Mouse (Mus musculus) kidney, embryonic 16.5 days (tissue): ENCODE data around the gene 1700034I23Rik. TPM values are rescaled to one million over a fixed set of nuclear protein-coding genes. Genes with fewer than 3 reads are reported as not detected.
A peak's percentile ranks its signal among the peaks of the same experiment; 100 is the strongest.
"Not testable (repeated sequence)": the region's sequence is repeated elsewhere in the genome, so short reads cannot be mapped to it uniquely, and the experiment has no call there.

Experiments
- ATAC-seq: fragments of 200-750 bp; cut with Nextera tagmentation; 2 replicates; pipeline ENCODE4 v1.8.0; 2017; ENCODE audit warnings: moderate TSS enrichment; ENCODE audit not compliant: low FRiP score, low TSS enrichment
- H3K27ac ChIP-seq: fragments of 300-500 bp; sonication (generic); 2 replicates; pipeline ENCODE4 v1.5.1; 2014; ENCODE audit warnings: low read length
- H3K27me3 ChIP-seq: fragments of 300-500 bp; sonication (generic); 2 replicates; pipeline ENCODE4 v1.6.1; 2014; ENCODE audit warnings: low read length, control low read depth, mixed read lengths; ENCODE audit not compliant: insufficient read depth
- H3K36me3 ChIP-seq: fragments of 300-500 bp; sonication (generic); 2 replicates; pipeline ENCODE4 v1.6.1; 2014; ENCODE audit warnings: low read length, control low read depth, mixed read lengths; ENCODE audit not compliant: insufficient read depth
- H3K4me1 ChIP-seq: fragments of 300-500 bp; sonication (generic); 2 replicates; pipeline ENCODE4 v1.6.1; 2014; ENCODE audit warnings: low read length, control low read depth, mixed read lengths; ENCODE audit not compliant: insufficient read depth
- H3K4me2 ChIP-seq: fragments of 300-500 bp; sonication (generic); replicated peaks from 2 replicates; pipeline ENCODE4 v1.6.1; 2014; ENCODE audit warnings: low read depth, low read length
- H3K4me3 ChIP-seq: fragments of 300-500 bp; sonication (generic); 2 replicates; pipeline ENCODE4 v1.5.1; 2014; ENCODE audit warnings: mild to moderate bottlenecking, low read length
- H3K9ac ChIP-seq: fragments of 300-500 bp; sonication (generic); replicated peaks from 2 replicates; pipeline ENCODE4 v1.6.1; 2014; ENCODE audit warnings: low read length
- H3K9me3 ChIP-seq: fragments of 300-500 bp; sonication (generic); 2 replicates; pipeline ENCODE4 v1.6.1; 2016; ENCODE audit warnings: low read length, control low read depth
- WGBS: fragments of 180-500 bp; shearing (Covaris S2); extraction: QIAGEN DNeasy Blood & Tissue Kit; methylation state at CpG from one replicate; pipeline ENCODE4 v1.1.7; 2014; 5-methylcytosine and 5-hydroxymethylcytosine counted together
- polyA plus RNA-seq: library from polyadenylated mRNA; unstranded; fragments of >200 nt; fragmentation: Nextera tagmentation; extraction: Ambion mirVana; gene quantifications from 2 replicates; pipeline ENCODE4 v1.2.1, GENCODE M21; 2015

1700034I23Rik gene
- polyA plus RNA-seq = 0.23 and 0.31 TPM in 2 replicates

- H3K9me3 ChIP-seq, H3K4me3 ChIP-seq, H3K27ac ChIP-seq, H3K4me1 ChIP-seq, H3K4me2 ChIP-seq, H3K9ac ChIP-seq, H3K36me3 ChIP-seq, H3K27me3 ChIP-seq, ATAC-seq: not testable (repeated sequence)
- WGBS = 100% methylated on average over 4 of the region's 10 CpGs
Measured at GRCm38 (mm10) chr3:40902443-40902842, at the start of gene 1700034I23Rik. 1700034I23Rik (minus strand) TSS chr3:40902543.

- Histone ChIP-seq H3K9ac (peak overlapping the region; percentile 80), H3K36me3 (no peaks in the 10 kb centered on the region), H3K9me3 (no peaks in the 10 kb centered on the region), H3K4me2 (peak overlapping the region; percentile 81), H3K4me3 (peak overlapping the region; percentile 75), H3K27me3 (no peaks in the 10 kb centered on the region), H3K27ac (no peak overlapping the region), H3K4me1 (no peaks in the 10 kb centered on the region)
- no peak for ATAC-seq
- 9% methylated on average over 7 of the region's 7 CpGs for WGBS
Measured at GRCm38 (mm10) chr3:40951365-40951764, 49.0 kb upstream of the 1700034I23Rik start.

GRCm38 (mm10) chr3:40950601-40951201 is 48.4 kb upstream of the 1700034I23Rik start:
- Histone ChIP-seq H3K4me2 (peak overlapping the region; percentile 81), H3K4me1 (no peaks in the 10 kb centered on the region), H3K36me3 (no peaks in the 10 kb centered on the region), H3K4me3 (peak overlapping the region; percentile 75), H3K27me3 (no peaks in the 10 kb centered on the region), H3K9me3 (no peaks in the 10 kb centered on the region), H3K27ac (peak overlapping the region; percentile 87), H3K9ac (peak overlapping the region; percentile 80)
- under 1% methylated on average over 42 of the region's 43 CpGs for WGBS
- ATAC-seq = peak; percentile 20

- H3K9me3 ChIP-seq = no peaks in the 10 kb centered on the region
- peak overlapping the region; percentile 81 for H3K4me2 ChIP-seq
- peak; percentile 28; the same call in 1 of the 2 replicates for ATAC-seq
- H3K4me1 ChIP-seq = no peaks in the 10 kb centered on the region
- H3K4me3 ChIP-seq = peak overlapping the region; percentile 75
- no peaks in the 10 kb centered on the region for H3K36me3 ChIP-seq
- under 1% methylated on average over 70 of the region's 118 CpGs for WGBS
- H3K27ac ChIP-seq = peak overlapping the region; percentile 87
- no peaks in the 10 kb centered on the region for H3K27me3 ChIP-seq
- H3K9ac ChIP-seq = peak overlapping the region; percentile 80
Measured at GRCm38 (mm10) chr3:40949903-40950600, 47.7 kb upstream of the 1700034I23Rik start.

GRCm38 (mm10) chr3:40949170-40949902 is 47.0 kb upstream of the 1700034I23Rik start, which contains the start of gene Larp1b:
Larp1b (plus strand) TSS chr3:40949828.
- Histone ChIP-seq H3K9me3 (no peaks in the 10 kb centered on the region), H3K4me2 (peak within 1 kb of the TSS; percentile 81), H3K27me3 (no peaks in the 10 kb centered on the region), H3K9ac (peak within 1 kb of the TSS; percentile 80), H3K4me3 (peak within 1 kb of the TSS; percentile 75), H3K27ac (peak within 1 kb of the TSS; percentile 87), H3K4me1 (no peaks in the 10 kb centered on the region), H3K36me3 (no peaks in the 10 kb centered on the region)
- WGBS = under 1% methylated on average over 62 of the region's 66 CpGs
- ATAC-seq = peak; percentile 97

GRCm38 (mm10) chr3:40939019-40939418 is 36.7 kb upstream of the 1700034I23Rik start:
- Histone ChIP-seq H3K27me3 (no peaks in the 10 kb centered on the region), H3K4me1 (no peaks in the 10 kb centered on the region), H3K27ac (no peak overlapping the region), H3K4me3 (no peak overlapping the region), H3K4me2 (no peak overlapping the region), H3K36me3 (peaks cover 1% of the 10 kb centered on the region), H3K9ac (no peak overlapping the region), H3K9me3 (no peaks in the 10 kb centered on the region)
- ATAC-seq = no peak

- WGBS = 93% methylated on average over 4 of the region's 4 CpGs
- no peak overlapping the region for H3K27ac ChIP-seq
- H3K27me3 ChIP-seq = no peaks in the 10 kb centered on the region
- H3K4me2 ChIP-seq = no peak overlapping the region
- H3K4me3 ChIP-seq = no peak overlapping the region
- peaks cover 5% of the 10 kb centered on the region for H3K36me3 ChIP-seq
- no peak overlapping the region for H3K9ac ChIP-seq
- H3K9me3 ChIP-seq = no peaks in the 10 kb centered on the region
- no peak for ATAC-seq
- no peaks in the 10 kb centered on the region for H3K4me1 ChIP-seq
Measured at GRCm38 (mm10) chr3:40938592-40938991, 36.2 kb upstream of the 1700034I23Rik start.

- no peaks in the 10 kb centered on the region for H3K4me1 ChIP-seq
- WGBS = 84% methylated on average over 5 of the region's 5 CpGs
- no peak overlapping the region for H3K27ac ChIP-seq
- H3K9ac ChIP-seq = no peak overlapping the region
- no peak for ATAC-seq
- H3K27me3 ChIP-seq = no peaks in the 10 kb centered on the region
- no peaks in the 10 kb centered on the region for H3K9me3 ChIP-seq
- peaks cover 9% of the 10 kb centered on the region for H3K36me3 ChIP-seq
- H3K4me2 ChIP-seq = no peak overlapping the region
- no peak overlapping the region for H3K4me3 ChIP-seq
Measured at GRCm38 (mm10) chr3:40938189-40938588, 35.8 kb upstream of the 1700034I23Rik start.

- peak overlapping the region; percentile 69 for H3K4me2 ChIP-seq
- not testable (repeated sequence) for H3K36me3 ChIP-seq, H3K27me3 ChIP-seq, H3K9me3 ChIP-seq, H3K27ac ChIP-seq, H3K4me1 ChIP-seq, ATAC-seq
- H3K4me3 ChIP-seq = peak overlapping the region; percentile 57
- WGBS = under 1% methylated on average over 19 of the region's 24 CpGs
- H3K9ac ChIP-seq = peak overlapping the region; percentile 67
Measured at GRCm38 (mm10) chr3:40894336-40894735, 8.0 kb downstream of the 1700034I23Rik start.
